Mouse (Mus musculus) right cerebral cortex, postnatal 25 days (tissue): ENCODE results near the gene Osbpl6.
"Not testable (repeated sequence)": the region's sequence is repeated elsewhere in the genome, so short reads cannot be mapped to it uniquely, and the experiment has no call there.

ENCODE experiments used
- DNase-seq: peaks from one replicate; pipeline ENCODE4 v3.0.0; 2022

The Osbpl6 gene

DNA sequence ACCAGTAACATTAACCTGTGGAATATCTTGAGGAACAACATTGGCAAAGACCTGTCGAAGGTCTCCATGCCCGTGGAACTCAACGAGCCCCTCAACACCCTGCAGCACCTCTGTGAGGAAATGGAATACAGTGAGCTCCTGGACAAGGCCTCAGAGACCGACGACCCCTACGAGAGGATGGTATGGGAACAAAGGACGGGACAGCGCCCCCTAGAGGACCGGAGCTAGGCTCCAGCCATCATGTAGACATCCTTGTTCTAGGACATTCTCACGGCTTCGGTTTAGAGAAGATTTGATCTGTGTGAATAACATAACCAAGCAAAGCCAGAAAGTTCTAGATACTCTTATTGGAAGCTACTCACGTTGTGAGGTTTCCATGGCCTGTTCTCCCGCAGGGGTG lies 178.8 kb downstream of the Osbpl6 start:
- DNase-seq = no peak

DNA sequence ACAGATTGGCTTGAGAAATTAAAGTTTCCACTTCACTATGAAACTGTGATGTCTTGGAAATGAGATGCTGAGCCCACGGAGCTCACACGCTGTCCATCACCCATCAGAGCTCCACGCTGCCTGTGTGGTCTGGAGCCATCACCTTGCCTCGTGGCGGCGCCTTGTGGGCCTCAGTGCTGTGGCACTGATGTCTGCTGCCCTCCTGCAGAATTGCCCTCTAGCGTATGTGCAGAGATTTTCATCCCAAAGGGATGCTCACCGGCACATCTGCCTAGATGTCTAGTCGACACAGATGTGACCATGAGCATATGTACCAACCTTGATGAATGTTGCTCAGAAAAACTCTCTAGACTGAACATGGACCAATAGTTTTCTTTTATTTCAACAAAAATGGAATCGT lies 180.6 kb downstream of the Osbpl6 start:
- DNase-seq = no peak

DNA sequence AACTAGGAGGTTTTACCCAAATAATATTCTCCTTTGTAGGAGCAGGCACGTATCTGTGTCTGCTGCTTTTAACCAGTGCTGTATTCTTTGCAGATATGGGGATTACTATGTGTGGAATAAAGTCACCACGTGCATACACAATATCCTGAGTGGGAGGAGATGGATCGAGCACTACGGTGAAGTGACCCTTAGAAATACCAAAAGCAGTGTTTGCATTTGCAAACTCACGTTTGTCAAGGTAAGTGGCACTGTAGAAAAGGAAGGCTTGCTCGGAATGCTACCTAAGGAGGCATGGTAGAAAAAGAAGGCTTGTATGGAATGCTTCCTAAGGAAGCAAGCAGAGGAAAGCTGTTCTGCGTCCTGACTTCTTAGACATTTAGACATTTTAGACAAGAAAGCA lies 183.9 kb downstream of the Osbpl6 start:
- no peak for DNase-seq

DNA sequence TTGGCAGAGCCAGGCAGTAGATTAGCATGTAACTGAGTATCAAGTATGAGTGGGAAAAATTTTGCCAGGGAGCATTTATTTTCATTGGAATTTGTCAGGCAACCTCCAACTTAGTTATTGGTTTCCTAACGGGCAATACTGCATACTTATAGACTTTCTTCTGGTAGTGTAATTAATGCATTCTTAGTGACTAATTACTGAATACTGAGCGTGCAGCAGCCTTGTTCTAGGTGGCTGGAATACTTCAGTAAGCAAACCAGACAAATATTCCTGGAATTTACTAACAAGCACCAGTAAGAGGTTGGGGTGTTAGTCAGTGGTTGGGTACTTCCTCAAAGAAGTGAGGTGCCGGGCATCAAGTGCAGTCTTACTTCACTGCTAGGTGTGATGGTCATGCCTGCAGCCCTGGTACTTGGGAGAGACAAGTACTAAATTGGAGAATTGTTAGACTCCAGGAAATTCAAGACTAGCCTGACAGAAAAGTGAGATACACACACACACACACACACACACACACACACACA lies 186.2 kb downstream of the Osbpl6 start:
- no peak for DNase-seq

DNA sequence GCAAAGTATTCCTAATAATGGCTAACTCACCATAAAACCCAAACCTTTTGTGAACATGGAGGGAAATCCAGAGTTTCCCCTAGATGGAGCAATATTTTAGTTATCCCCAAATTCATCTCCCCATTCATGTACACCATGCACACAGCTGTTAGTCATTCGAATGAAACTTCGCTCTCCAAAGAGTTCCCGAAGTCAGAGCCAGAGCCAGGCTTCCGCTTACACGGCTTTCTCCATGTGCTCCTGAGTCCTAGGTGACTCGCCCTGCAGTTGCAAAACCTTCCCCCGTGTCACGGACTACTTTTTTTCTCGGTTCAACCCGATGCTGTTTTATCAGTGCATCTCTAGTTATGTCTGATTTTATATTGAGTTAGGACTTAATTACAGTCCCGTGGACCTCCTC lies 191.2 kb downstream of the Osbpl6 start:
- no peak for DNase-seq

DNA sequence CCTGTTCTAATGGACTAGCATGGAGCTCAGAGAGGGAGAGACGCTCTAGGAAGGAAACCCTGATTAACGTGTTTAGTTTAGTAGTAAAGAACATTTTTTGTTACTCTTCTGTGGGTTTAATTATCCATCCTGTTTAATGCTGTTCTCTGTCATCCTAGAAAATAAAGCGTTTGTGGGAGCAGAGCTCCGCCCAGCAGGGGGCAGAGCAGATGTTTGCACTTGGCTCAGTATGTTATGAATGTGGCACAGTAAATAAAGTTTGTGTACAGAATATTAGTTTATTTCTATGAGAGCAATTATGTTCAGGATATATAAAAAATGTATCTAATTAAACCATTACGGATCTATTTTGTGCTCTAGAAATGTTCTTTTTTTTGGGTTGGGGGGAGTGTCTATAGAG lies 192.9 kb downstream of the Osbpl6 start:
- DNase-seq = no peak

DNA sequence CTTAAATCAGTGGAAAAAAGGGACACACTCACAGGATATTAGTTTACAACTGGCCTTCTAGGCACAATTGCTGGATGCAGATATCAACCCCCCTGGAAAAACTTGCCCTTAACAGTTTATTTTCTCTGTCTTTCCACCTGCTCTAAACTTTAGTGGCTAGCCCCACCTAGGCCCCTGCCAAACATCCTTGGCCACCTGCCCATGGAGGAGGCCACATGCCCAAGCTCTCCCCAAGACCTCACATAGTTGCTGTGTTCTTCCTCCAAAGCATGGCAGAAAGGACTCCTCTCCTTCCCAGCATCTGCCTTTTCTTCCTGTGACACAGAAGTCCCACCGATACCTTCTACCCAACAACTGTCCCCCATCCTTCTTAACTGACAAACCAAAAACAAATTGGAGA lies 195.9 kb downstream of the Osbpl6 start:
- no peak for DNase-seq

DNA sequence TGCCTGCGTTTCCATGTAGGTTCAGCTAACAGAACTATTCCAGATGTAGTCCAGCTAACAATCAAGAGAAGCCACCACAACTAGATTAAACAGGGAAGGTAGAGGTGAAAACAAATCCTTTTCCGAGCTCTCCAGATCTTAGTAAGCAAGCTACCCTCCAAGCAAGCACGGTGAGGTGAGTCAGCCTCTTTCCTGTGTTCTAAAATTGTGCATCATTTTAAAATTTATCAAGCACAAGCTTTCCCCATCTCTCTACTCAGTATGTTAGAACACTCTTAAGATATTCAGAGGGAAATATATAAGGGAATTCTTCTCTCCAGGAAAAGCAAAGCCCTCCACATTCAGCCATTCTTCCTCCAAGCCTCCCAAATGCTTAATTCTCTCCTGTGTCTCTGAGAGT lies 200.4 kb downstream of the Osbpl6 start:
- DNase-seq = no peak

DNA sequence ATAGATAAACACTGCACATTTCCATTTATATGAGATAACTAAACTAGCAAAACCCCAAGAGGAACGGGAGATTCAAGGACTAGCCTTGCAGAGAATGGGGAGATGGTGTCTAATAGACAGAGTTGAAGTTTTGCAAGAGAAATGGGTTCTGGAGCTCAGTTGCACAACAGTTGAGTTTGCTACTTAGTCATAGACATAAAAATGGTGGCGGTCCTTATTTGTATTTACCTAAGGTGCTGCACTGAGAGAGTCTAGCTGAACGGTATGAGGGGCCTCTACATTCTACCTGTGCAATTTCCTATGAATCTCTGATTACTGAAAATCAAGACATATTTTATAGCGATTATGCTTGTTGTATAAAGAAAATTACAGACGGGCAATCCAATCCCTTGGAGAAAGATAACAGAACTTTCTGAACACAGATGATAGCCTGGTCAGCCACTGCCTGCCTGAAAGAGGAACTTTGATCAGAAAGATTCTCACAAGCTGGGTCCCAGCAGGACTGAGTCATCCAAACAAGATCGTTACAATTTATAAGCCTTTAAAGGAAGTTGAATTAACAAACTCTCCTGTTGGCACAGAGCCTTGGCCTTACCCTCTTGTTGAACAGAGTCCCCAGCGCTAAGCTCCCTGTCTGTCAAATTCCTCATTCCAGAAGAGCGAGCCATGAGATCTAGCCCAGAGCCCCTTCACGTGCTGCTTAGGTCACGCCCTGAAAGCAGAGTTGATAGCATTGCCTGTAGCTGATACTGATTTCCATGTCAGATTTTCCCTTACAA lies 204.2 kb downstream of the Osbpl6 start:
- DNase-seq = no peak

DNA sequence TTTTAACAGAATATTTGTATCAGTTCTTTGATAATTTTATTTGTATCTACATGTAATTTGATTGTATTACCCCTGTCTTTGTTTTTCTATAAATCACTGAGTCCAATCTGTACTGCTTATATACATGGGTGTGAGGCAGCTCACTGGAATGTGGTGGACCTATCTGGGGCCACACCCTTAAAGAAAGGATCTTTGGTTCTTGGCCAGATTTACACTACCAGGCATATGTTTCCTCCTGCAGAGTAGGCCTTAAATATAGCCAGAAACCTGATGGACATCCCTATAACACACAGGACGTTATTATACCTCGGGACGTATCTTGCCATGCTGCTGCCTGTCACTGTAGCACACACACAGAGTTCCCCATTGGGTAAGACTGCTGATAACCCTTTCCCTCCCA lies 205.7 kb downstream of the Osbpl6 start:
- no peak for DNase-seq

DNA sequence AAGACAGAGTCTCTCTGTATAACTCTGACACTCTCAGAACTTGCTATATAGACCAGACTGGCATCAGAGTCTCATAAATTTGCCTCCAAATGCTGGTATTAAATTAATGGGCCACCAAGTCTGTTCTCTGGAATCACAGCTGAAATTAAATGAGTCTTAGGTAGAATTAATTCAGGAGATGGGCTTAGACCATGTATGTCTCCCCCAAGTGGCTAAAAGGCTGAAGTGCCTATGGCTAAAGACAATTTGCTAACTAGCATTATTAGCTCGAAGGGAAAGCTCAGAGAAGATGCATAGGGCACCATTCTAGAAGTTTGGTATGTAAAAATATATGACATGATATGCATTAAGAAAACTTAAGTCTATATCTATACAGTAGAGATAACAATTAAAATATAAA lies 211.8 kb downstream of the Osbpl6 start:
- no peak for DNase-seq

DNA sequence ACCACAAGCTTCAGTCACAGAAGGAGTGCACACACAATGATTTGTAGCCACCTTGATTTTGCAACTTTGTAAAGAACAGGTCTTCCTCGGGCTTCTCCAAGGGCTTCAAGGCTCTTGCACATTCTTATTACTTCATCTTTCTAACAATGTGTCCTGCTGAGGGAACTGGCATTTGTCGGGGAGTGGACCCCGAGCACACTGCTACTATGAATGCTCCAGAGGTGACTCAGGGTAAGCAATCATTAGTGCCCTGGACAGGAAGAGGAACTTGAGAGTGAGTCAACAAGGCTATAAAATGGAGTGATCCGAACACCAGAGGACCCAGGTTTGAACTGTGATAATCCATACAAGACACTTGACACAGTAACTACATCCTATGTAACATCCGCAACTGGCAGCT lies 213.9 kb downstream of the Osbpl6 start:
- DNase-seq = no peak

DNA sequence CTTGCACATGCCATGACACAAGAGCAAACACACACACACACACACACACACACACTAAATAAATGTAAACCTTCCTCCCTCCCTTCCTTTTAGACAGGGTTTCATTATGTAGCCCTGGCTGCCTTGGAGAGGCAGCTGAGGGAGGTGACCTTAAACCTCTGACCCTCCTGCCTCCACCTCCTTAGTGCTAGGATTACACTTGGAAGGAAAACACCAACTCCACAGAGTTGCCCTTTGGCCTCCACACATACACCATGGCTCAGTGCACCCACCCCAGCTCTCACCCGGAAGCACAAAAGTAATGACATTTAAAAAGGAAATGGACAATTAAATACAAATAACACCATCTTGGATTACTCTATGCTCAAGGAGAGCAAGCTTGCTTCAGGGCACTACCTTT lies 215.4 kb downstream of the Osbpl6 start:
- DNase-seq = no peak

DNA sequence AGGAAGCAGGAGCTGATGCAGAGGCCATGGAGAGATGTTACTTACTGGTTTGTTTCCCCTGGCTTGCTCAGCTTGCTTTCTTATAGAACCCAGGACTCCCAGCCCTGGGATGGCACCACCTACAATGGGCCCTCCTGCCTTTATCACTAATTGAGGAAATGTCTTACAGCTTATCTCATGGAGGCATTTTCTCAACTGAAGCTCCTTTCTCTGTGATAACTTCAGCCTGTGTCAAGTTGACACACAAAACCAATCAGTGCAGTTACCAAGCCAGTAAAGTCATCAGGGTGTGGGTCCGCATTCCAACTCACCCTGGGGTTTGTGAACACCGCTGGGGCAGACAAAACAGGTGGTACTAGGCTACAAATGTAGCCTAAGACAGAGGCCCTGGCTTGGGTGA lies 216.0 kb downstream of the Osbpl6 start:
- not testable (repeated sequence) for DNase-seq

DNA sequence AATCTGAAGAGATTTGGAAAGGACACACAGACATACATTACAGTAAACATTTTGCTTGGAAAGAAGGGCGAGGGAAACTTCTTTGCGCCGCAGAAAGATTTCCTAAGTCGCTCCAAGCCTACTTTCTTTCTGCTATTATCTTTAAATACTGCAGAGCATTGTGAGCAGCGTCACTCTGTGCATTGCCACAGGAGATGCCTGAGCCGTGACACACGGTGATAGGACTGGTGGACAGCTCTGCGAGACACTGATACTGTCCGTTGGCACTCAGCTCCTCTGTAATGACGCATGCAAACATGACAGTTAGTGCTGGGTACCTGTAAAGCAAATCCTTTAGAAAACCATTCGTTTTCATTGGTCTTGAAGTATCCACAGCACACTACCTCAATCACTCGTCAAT lies 224.0 kb downstream of the Osbpl6 start:
- DNase-seq = no peak

DNA sequence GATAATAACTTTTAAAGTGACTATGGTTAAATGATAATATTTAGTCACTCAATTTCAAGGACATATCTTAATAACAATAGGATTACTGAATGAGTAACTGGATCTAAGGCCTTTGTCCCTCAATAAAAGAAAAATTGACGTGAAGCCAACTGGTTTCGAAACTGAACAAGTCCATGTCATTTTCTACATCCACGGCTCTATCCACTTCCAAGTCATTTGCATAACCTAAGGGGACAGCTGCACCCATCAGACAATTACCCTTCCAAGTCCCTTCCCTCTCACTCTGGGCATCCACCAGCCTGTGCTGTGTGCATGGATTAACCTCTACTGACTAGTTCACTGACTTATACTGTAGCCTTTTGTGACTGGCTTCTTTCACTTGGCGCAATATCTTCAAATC lies 225.3 kb downstream of the Osbpl6 start:
- no peak for DNase-seq

DNA sequence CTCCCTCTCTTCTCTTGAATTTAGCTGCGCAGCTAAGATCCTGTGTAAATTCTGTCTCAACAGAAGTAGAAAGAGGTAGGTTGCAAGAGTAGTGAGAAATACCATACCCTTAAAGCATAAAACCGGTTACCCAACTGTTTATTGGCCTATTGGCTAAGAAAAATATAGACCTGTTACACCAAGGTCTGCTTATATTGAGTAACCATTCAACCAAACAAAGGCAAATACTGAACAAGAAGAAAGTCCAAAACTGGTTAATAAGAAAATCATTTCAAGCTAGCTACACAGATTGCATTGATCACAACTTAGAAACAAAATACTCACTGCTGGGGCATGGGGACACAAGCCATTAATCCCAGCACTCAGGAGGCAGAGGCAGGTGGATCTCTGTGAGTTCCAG lies 233.3 kb downstream of the Osbpl6 start:
- DNase-seq = no peak

DNA sequence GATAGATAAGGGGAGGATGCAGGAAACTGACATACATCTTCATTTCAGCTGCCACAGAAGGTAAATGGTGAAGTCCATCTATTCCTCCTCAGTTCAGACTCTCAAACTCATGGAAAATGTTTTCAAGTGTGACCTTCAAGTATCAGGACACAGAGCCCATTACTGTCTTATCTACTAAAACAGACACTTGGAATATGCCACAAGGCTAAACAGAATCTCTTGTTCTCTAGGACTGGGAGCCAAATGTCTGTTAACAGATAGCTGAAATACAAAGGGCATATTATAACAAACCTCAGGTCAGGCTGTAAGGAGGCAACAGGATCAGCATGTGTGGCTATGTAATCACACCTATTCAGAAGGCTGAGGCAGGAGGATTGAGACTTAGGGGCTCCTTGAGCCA lies 237.5 kb downstream of the Osbpl6 start:
- DNase-seq = no peak

DNA sequence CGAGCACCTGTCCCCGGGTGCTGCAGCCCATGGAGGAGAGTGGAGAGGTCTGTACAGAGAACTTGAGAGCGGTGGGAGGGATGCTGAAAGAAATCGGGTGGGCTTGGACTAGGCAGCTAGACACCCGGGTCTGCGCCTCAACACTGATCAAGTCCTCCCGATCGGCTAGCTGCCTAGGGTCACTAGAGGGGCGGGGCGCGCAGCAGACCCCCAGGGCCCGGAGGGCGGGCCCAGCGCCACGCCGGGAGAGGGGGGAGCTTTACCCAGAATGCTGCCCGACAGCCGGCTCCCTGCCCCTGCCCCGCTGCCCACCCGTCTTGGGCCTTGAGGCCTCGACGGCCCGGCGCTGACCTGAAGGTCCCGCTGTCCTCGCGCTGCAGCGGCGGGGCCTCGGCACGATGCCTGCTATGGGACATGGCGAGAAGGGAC lies 241.1 kb downstream of the Osbpl6 start:
- no peak for DNase-seq

DNA sequence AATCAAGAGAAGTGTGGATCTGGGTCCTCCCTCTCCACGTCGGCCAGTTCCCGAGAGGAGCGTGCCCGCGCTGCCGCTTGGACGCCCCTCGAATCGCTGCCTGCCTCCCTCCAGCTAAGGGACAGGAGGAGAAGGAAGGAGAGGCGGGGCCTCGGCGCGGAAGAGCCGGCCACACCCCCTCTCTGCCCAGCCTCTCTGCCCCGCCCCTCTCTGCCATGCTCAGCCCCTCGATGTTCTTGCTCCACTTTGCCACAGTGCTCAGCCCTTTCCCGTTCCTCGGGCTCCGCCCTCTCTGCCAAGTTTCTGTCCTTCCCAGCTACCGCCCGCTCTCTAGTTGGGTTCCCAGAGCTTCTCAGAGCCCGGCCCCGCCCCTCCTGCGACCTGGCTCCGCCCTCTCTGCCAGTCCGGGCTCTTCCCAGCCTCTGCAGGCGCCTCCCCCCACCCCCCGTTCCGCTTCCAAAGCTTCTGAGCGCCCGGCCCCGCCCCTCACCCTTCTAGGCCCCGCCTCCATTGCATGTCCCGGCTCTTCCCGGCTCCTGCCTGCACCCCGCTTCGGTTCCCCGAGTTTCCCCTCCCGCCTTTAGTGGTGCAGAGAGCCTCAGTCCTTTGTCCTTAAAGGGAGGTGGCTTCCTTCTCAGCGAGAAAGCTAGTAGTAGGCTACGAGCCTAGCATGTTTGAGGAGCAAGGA lies 241.7 kb downstream of the Osbpl6 start, which contains the start of the genes Prkra and Pjvk:
TSS of gene Prkra (minus strand) at position 133 of the 688 bp plus-strand sequence.
TSS of gene Pjvk (plus strand) at position 594 of the 688 bp plus-strand sequence.
- DNase-seq = peak; percentile 92

DNA sequence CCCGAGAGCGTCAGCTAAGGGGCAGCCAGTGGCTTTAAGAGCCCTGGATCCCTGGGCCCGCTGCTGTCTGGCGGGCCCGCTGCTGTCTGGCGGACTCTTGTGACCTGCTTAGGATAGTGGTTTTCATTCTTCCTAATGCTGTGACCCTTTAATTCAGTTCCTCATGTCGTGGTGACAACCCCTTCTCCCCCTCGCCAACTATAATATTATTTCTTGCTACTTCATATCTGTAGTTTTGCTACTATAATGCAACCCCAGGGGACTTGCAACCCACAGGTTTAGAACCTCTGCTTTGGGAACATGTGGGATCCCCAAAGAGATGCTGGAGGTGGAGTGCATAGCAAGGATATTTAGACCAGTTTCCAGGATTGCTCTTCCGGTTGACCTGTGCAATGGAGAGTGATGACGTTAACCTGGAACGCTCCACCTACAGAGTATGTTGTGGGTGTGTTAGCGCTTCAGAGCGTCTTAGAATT lies 242.4 kb downstream of the Osbpl6 start:
- no peak for DNase-seq
